Mouse (Mus musculus) frontal cortex, postnatal 14 days (tissue): ENCODE data around the gene Rbm43.

Source experiments
- DNase-seq, 2 experiments: peaks; one replicate each; pipeline ENCODE4 v3.0.0; 2022; ENCODE audit warnings: low spot score in 2 of 2

The Rbm43 gene

DNA sequence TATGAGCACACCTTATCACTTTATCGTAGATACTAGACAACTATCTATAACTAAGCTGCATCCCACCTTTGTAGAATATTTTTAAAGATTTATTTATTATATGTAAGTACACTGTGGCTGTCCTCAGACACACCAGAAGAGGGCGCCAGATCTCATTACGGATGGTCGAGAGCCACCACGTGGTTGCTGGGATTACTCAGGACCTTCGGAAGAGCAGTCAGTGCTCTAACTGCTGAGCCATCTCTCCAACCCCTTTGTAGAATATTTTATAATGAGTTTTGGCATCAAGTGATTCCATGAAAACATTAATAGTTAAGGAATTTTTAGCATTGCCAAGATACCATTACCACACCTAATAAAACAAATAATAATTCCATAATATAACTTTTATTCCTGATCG, 20.4 kb downstream of the Rbm43 start:
- DNase-seq = no peak

GRCm38 (mm10) chr2:51912740-51913139, 22.2 kb downstream of the Rbm43 start:
- DNase-seq = no peak

DNA sequence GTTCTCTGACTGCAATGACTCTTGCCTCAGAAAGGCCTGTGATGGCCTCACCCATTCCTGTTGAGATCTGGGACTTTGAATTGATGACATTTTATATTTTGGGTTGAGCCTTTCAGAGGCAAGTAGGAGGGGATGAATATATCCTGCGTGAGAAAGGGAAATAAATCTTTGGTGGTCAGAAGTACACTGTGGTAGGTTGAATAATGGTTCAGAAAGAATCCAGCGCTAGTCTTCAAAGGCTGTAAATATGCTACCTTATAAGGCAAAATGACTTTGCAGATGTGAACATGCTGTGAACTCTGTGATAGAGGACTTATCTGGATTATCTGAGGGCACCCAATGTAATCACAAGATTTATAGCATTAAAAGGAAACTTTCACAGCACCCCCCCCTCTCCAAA, 23.1 kb downstream of the Rbm43 start:
- no peak for DNase-seq

GRCm38 (mm10) chr2:51907538-51908110, 27.3 kb downstream of the Rbm43 start:
- DNase-seq = no peak

- DNase-seq = no peak
These were observed 29.3 kb downstream of the Rbm43 start for GRCm38 (mm10) chr2:51905637-51906036.

- DNase-seq = no peak
These were observed 42.5 kb downstream of the Rbm43 start for GRCm38 (mm10) chr2:51892411-51892901.

DNA sequence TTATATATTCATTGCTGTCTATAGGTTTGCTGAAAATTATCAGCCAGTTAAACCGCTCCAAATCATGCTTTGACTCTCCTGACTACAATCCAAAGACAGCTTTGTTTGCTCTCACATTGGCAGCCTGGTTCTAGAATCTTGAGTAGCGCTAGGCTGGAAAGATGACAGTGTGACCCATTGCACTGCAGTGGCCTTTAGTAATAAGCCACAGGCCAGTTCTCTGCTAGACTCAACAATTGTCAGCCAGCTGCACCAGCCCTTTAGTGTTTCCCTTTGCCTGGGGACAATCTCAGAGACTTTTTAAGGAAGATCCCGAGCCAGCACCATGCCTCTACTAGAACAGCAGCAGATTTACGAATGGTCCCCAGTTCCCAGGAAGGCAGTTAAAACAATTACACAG, 44.0 kb downstream of the Rbm43 start:
- no peak for DNase-seq

DNA sequence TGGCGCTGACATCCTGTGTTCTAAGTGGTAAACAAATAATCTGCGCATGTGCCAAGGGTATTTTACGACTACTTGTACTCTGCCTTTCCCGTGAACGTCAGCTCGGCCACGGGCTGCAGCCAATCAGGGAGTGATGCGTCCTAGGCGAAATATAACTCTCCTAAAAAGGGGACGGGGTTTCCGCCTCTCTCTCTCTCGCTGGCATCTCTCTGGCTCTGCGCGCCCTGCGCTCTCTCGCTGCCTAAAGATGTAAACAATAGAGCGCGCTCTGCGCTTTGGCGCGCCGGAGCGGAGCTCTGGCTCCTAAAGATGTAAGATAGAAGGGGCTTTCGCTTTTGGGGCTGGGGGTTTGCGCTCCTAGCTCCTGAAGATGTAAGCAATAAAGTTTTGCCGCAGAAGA, 44.8 kb downstream of the Rbm43 start:
- peak in 1 of 2 experiments; percentile 8 for DNase-seq

DNA sequence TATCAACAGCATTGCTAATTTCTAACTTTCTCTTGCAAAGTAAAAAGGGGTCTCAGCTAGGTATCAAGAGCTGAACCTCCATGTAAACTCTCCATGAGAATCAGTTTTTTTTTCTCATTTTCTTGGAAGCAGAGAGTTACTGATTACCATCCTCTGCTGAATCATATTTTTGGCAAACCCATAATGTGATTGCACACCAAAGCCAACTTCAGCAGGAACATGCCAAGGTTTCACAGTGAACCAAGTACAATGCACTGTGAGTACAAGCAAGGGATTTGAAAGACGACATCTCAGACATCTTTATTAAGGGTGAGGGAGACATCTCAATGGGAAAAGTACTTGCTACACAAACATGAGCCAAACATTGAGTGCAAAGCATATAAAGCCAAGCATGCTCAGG, 54.8 kb downstream of the Rbm43 start:
- no peak for DNase-seq
